Mouse (Mus musculus) right cerebral cortex, postnatal 36 days (tissue): ENCODE data around the gene Susd2.

Experiments
- DNase-seq, 2 experiments: peaks; one replicate each; pipeline ENCODE4 v3.0.0; 2022; ENCODE audit warnings: low spot score in 2 of 2, mixed read lengths in 1 of 2

The Susd2 gene

DNA sequence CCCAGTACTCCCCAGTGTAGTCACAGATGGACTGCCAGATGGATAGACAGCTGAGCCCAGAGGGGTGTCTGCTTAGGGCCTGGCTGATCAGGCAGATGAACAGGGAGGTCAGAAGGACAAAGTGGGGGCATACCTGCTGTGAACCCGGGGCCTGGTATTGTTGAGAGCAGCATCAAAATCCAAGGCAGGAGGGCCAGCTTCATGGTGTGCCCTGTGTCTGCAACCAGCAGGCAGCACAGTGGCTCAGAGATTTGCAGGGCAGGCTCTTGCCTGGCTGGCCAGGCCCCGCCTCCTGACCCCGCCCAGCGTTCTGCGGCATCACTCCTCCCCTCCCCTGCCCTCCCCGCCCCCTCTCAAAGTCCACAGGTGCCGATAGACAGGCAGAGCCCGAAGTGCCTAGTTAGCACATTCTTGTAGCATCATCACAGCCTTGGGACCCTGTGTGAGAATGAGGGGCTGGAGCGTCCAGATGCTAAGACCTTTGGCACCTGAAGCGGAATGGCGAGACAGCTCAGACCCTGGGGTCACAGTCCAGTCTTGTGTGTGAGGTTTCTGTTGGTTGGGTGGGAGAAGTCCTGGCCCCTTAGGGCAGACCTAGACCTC lies at the start of gene Susd2:
Susd2 (minus strand) TSS at position 268 of the 603 bp plus-strand sequence.
- DNase-seq = no peak

DNA sequence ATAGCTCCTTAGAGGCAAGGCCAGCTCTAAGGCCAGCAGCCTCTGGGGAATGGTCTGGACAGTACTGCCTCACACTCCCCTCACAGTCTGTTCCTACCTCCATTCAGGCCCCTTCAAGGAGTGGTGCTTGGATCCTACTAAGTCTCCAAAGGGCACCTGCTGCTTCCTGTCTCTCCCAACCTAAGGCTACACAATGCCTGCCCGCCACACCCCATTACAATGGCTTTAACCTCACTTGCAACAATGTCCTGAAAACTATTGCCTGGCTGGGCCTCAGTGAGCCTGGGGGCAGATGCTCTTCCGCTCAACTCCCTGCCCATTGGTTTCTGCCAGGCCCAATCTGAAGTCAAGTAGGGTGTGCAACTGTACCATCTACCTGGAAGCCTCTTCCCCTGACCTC lies 44.8 kb upstream of the Susd2 start:
- no peak for DNase-seq

DNA sequence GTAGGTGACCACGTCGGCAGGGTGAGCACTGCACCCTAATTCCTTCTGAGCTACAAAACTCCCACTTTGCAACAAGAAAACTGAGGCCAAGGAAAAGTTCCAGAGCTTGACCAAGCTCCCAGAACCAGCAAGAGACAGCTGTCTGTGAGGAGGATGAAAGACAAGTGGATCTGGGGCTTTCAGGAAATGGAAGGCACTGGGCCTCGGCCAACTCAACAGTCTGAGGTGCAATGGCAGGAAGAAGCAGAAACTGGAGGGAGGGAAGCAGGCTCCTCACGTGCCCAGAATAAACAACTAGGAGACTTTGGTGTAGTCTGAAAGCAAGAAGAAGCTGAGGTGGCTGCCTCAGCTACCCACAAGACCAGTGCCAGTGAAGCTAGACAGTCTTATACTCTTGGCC lies 42.9 kb upstream of the Susd2 start:
- no peak for DNase-seq

DNA sequence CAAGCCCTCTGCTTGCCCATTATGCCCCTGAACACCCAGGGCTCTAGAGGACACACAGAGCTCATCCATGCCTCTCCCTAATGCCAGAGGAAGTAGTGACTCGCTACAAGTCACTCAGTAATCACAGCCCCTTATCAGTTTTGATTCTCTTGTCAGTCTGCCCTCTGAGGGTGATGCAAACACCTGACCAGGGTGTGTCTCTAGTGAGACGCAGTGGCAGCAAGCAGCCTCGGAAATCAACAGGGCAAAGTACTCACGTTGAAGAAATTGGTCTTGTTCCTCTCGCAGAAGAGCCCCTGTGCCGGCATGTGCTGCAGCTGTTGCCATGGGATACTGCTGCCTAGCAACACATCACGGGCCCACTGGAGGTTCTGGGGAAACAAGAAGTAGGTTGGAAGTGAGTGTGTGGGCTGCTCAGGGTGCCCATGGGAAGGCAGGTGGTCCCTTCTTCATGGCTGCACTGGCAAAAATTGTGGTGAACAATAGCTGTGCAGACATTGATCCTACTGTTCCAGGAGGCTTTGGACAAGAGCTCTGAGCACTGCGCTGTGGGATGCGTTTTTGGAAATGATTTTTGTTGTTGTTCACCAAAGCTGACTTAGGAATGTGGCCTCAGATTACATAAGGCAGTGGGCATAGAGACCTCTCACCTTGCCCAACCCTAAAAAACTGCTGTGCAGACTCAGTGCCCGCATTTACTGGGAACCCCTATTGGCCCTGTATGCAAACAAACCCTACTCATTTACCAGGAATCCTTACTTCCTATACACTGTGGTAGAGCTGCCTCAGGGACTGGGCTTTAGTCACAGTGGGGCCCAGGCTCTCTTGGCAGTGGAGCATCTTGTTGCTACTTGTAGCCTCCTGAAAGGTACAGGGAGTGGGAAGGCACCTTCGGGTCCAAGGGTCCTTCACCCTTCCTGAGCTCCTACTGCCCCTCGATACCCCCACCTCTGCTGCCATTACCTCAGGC lies 40.5 kb upstream of the Susd2 start:
- peak; percentile 86 to 90 for DNase-seq

DNA sequence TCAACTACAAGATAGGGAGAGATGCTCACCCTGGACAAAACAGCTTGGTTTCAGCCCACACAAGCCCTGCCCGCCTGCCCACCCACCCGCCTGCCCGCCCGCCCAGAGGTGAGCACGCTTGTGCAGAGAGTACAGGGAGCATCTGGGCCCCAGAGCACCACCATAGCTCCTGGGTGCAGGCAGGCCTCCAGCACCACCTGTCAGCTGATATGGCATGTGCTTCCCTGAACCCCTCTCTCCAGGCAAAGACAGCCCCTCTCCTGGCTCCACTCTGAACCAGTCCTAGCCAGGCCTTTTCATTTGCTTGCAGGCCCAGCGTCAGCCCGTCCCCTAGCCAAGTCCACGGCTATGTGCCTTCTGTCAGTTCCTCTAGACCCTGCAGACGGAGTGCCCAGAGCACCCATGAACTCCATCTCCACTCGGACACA lies 36.8 kb upstream of the Susd2 start:
- DNase-seq = no peak

DNA sequence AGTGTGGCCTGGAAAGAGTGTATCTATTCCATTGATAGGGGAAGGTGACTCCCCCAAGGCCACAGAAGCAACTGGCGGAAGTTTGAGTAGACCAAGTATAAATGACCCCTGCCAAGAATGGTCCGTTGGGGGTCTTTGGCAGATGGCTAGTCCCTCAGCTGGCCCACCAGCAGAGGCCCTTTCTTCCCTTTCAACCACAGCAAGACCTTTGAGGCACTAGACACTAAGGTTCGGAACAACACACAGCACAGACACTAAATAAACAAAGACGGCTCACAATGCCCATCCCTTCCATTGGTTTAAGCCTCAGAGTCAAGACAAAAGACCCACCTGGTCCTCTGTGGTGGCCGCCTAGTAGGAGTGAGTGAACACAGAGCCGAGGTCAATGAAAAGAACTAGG lies 35.4 kb upstream of the Susd2 start:
- DNase-seq = no peak

DNA sequence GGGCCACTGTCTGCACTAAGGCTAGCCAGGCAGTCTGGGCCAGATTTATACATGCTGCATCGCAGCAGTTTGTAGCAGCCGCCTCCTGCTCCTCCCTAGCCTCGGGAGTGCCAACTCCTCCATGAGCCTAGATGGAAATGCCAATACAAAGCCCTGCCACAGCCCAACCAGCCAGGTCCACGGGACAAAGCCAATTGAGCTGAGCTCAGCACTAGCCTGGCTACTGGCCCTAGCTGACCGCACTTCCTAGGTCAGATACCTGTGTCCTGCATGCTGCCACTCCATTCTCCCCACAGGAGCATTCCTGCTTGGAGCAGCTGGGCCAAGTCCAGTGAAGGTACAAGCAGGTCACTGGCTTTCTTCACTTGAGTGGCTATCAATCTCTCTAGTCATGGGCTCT lies 34.2 kb upstream of the Susd2 start:
- DNase-seq = peak in 1 of 2 experiments; percentile 41

DNA sequence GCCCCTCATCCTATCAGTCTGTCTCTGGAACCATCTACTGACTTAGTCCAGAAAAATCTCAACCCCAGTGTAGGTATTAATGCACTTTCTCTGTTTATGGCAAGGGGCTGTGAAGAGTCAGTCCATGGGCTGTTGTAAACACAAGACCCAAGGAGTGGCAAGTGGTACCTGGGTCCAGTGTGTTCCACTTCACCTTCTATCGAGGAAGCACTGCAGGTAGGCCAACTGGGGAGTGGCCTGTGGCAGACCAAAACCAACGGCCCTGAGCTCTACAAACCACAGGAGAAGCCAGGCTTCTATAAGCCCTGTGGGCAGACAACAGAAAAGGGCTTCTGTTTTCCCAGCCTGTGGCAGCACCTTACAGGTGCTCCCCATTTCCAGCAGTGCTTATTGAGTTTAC lies 33.8 kb upstream of the Susd2 start:
- DNase-seq = no peak

DNA sequence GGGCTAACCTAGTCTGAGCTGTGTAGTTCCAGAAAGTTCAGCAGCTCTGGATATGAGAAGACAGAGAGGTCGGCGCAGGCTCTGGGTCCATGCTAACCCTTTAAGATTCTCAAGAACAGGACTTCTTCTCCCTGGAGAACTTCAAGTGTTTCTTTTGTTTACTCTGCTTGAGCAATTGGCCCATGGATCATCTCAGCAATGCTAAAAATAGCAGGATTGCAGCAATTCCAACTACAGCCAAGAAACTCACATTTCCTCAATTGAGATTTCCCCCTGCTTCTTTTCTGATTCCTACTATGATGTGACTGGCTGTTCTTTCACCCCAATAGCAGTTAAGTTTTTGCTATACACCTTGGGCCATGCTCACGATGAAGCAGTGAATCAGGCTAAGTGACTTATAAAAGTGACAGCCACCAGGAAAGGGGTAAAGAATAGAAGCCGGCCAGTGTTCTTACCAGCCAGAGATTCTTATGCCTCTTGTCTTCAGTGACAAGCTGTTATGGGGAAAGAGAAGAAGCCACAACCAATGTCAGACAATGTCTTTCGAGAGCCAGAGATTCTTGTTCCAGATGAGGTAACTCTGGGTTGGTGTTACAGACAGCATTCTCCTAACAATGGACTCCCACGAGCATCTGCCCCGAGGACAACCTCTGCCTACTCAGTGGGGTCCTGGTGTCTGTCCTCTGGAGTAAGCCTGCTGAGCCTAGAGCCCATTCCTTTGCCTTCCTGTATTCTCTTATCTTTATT lies 33.2 kb upstream of the Susd2 start:
- DNase-seq = no peak

DNA sequence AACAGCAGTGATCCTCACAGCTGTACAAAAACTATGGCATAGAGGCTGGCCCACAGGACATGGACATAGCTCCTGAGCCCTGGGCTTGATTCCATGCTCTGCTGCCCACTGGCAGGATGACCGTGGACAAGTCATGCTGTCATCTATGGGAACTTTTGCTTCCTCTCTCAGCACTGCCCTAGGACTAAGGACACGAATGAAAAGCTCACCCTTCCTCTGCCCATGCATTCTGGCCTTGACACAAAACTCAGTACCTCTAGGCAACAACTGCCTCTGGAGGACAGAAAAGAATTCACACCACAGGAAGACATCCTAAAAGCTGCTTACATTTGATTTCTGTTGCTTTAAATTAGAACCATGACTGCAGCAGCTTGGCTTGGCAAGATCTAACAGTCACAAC lies 32.5 kb upstream of the Susd2 start:
- DNase-seq = no peak

DNA sequence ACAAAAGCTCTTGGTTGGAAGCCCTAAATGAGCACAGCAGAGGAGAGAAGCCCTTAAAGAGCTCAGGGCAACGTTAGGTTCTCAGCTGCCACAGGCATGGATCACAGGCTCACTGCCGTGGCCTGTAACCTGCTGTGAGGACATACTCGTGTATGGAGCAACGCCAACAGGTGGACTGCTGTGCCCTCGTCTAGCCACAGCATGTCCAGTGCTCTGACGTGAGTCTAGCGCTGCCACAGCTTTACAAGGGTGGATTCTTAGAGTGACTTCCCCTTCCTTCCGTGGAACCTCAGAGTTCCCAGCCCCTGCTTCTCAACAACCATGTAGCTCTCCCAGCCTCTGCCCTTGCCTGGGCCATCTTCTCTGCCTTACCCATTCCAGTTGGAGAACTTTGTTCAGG lies 31.8 kb upstream of the Susd2 start:
- no peak for DNase-seq

DNA sequence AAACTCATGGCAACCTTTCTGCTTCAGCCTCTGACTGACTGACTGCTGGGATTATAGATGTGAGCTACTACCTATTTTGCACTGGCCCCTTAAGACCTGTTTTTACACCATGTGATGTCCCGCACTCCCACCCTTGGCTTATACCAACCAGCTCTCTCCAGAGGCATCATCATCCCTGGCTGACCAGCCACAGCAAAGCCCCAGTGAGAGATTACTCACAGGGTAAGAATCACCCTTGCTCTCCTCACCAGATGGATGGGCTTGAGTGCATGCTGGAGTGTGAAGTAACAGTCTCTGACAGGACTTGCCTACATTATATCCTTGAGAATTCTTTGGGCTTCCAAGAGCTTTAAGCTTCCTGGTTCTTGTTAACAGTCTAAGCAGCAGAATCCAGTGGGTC lies 26.1 kb upstream of the Susd2 start:
- no peak for DNase-seq

DNA sequence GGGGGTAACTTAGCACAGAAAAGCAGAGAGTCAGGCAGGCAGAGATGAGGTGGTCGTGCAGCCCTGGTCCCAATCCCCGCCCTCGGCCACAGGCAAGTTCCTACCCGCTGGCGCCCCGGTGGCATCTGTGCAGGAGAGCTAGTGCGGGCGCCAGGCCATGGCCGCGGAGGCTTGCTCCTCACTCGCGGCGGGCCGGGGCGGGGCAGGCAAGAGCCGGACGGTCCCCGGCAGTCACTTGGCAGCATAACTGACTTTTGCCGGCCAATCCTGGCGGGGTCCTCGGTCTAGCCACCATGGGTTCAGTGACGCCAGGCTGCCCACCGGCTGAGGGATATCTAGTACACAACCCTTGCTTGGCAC lies 24.1 kb upstream of the Susd2 start:
- DNase-seq = no peak

DNA sequence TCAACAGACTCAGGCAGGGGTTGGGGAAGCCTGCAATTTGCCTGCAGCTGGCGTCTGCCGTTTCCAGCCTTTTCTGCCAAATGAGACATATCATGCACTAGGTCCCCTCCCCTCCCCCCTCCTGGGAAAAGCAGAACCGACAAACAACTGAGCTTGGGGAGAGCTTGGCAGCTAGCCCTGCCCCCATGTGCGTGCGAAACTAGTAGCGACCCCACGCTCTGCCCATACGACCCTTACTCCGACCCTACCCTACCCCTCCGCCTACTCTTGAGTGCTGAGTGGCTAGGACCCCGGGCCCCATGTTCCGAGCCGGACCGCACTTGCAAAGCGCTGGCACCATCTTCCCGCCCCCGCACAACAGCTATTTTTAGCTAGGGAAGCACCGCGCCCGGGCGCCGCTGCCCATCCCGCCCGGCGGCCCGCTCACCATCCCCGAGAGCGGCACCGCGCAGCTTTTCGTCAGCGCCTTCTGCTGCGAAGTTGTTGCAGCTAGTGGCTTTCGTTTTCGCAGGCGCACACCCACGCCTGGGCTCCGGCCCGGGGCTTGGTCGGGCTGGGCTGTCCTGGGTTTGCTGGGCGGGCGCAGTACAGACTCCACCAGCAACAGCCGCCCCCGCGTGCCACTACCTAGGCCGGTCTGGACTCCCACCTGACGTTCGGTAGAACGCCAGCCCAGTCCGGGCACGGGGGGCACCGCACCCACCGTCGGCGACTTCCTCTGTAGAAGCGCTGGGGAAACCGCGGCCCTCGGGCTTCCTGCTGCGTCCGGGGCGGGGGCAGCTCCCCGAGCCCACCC lies 23.5 kb upstream of the Susd2 start:
- DNase-seq = peak; percentile 79 to 81

DNA sequence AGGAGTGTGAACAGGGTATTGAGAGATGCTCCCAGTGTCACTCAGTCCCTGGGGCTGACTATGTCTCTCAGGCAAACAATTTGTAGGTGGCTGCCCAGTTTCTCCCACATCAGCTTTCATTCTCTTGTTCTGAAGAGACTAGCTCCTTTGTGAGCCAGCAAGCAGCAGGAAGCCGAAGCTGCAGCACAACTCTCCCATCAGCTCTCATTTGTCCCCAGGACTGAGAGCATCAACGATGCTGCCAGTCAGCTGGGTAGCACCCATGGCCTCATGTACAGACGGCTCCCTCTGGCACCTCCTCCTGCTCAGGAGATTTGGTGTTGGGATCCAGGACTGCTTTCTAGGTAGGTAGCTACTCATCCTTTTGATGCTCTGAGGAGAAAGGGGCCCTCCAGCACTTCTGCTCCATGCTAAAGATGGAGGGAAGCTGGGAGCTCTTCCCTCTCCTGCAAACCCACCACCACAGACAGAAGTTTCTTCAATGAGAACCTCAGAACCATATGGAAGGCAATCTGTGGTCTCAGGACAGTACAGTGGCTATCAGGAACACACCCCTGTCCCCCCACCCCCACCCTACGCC lies 22.7 kb upstream of the Susd2 start:
- peak in 1 of 2 experiments; percentile 43 for DNase-seq

DNA sequence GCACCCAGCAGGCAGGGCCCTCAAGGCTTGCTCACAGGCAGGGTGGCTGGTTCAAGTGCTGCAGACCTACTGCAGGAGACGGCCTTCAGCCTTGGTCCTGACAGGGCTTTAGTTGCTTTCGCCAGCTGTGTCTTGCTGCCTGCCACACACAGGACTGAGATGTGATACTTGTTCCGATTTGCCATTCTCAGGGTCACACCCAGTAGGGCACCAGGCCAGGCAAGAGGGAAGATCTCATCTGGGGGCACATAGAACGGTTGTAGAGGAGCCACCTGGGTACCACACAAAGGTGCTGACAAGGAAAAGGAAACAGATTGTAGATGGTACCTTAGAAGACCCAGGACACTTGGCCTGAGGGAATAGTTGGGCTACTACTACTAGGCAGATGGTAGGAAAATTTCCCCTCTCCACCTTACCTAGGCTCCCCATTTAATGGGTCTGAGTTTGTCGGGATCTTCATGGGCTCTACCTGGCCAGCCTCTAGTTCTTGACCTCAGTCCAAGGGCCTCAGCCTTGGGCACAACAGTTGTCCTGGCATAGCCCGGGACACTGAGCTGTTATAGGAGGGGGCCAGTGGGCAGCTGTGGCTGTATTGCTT lies 21.0 kb upstream of the Susd2 start:
- no peak for DNase-seq

DNA sequence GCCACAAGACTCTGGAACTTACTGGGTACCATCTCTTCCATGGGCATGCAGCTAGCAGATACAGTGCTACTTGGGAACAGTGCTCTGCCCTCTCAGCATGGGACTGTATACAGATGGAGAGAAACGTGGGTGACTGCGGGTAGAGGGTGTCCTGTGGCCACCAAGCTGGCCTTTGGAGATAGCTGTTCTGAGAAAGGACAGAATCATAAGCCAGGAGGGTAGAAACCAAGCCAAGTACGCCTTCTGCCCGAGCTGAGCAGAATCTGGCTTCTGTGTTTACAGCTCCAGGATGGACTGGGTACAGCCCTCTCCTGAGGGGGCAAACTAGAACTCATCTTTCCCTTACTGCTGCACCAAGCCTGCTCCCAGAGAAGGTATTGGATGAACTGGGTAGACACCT lies 18.8 kb upstream of the Susd2 start:
- DNase-seq = no peak

DNA sequence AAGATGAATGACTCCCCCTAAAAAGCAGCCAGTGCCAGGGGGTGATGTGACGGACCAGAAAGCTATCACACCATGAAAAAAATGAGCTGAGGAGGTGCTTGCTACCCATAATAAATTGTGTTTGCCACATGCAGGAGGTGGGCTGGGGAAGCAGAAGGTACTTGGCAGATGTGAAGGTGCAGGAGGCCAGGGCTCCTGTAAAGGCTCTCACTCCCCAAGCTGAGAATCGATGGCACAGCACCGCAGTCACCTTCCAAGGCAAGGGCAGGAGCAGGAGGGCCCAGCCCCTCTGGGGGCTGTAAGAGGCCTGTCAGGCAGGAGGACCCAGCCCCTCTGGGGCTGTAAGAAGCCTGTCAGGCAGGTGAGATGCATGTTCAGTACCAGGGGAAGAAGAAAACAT lies 18.1 kb upstream of the Susd2 start:
- no peak for DNase-seq

DNA sequence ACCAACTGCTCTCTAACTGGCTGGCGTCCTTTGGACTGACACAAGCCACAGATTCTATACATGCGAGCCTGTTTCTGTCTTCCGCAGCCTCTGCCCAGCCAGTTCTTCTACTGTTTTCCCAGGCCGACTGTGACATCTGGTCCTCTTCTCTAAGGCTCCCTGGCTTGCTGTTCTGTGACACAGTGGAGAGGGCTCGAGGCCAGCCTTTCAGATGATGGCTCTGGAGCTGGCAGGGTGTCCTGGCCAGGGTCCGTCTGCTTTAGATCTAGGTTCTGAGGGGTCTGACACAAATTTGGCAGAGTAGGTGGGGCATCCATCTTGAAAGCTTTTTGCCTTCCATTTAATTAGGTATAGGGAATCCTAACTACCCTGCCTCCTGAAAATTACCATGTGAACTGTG lies 17.6 kb upstream of the Susd2 start:
- DNase-seq = no peak

DNA sequence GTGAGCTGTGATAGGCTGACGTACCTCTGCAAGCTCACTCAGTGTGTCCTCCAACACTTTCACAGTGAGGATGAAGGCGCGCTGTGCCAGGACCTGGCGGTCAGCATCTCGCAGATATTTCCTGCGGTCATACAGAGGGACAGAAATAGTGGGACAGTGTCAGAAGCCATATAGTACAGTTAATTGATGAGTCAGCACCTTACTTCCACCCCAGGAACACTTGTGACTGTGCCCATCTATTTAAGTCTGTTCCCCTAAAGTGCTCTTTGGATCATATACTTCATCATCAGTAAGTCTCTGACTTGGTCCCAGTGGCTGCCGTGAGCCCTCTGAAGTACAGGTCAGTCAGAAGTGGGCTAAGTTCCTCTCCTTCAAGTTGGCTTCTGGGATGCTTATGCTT lies 14.0 kb upstream of the Susd2 start:
- no peak for DNase-seq

DNA sequence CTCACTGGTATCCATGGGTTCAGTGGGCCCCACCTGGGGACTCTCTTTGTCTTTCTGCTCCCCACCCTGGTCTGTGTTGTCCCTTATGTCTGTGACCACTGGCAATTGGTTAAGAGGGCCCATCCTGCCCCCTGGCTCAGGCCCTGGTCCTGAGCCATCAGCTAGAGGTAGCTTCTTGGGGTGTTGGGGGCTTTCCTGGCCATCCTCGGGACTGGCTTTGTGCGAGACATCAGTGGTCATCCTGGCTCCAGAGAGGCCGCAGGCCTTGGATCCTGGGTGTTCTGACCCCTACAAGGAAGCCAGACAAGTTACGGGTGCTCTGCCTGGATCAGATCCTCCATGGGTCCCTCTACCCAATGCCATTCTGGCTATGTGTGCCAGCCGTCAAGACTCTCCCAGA lies 13.4 kb upstream of the Susd2 start:
- DNase-seq = no peak
